Mouse (Mus musculus) liver, embryonic 11.5 days (tissue): ENCODE measurements around the gene Kpna7. TPM values are rescaled to one million over a fixed set of nuclear protein-coding genes. Genes with fewer than 3 reads are reported as not detected.
"Not testable (repeated sequence)": the region's sequence is repeated elsewhere in the genome, so short reads cannot be mapped to it uniquely, and the experiment has no call there.

ENCODE experiments used
- ATAC-seq: fragments of 200-750 bp; cut with Nextera tagmentation; replicated peaks from 2 replicates; pipeline ENCODE4 v1.8.0; 2017; ENCODE audit warnings: moderate number of reproducible peaks, mild to moderate bottlenecking, moderate TSS enrichment, moderate library complexity; ENCODE audit not compliant: low FRiP score
- DNase-seq: peaks from one replicate; pipeline ENCODE4 v3.0.0-alpha.2; 2017; ENCODE audit warnings: low spot score
- H3K27ac ChIP-seq: fragments of 300-500 bp; sonication (generic); 2 replicates; pipeline ENCODE4 v1.5.1; 2014; ENCODE audit warnings: mild to moderate bottlenecking, low read depth, low read length, control low read depth
- H3K27me3 ChIP-seq: fragments of 300-500 bp; sonication (generic); replicated peaks from 2 replicates; pipeline ENCODE4 v1.6.1; 2014; ENCODE audit warnings: low read length, mixed read lengths; ENCODE audit not compliant: control insufficient read depth, insufficient read depth
- H3K36me3 ChIP-seq: fragments of 300-500 bp; sonication (generic); 2 replicates; pipeline ENCODE4 v1.6.1; 2014; ENCODE audit warnings: mild to moderate bottlenecking, low read length, moderate library complexity, mixed read lengths; ENCODE audit not compliant: control insufficient read depth, insufficient read depth
- H3K4me1 ChIP-seq: fragments of 300-500 bp; sonication (generic); replicated peaks from 2 replicates; pipeline ENCODE4 v1.6.1; 2014; ENCODE audit warnings: low read length, mixed read lengths; ENCODE audit not compliant: control insufficient read depth, insufficient read depth
- H3K4me2 ChIP-seq: fragments of 300-500 bp; sonication (generic); 2 replicates; pipeline ENCODE4 v1.6.1; 2014; ENCODE audit warnings: mild to moderate bottlenecking, control low read depth, moderate library complexity
- H3K4me3 ChIP-seq: fragments of 300-500 bp; sonication (generic); 2 replicates; pipeline ENCODE4 v1.5.1; 2014; ENCODE audit warnings: low read depth, low read length, control low read depth
- H3K9ac ChIP-seq: fragments of 300-500 bp; sonication (generic); 2 replicates; pipeline ENCODE4 v1.6.1; 2014; ENCODE audit warnings: low read depth, low read length, control low read depth
- H3K9me3 ChIP-seq: fragments of 300-500 bp; sonication (generic); 2 replicates; pipeline ENCODE4 v1.6.1; 2016; ENCODE audit warnings: low read length, inconsistent platforms, mixed read lengths; ENCODE audit not compliant: control insufficient read depth
- WGBS: fragments of 180-500 bp; shearing (Covaris S2); extraction: QIAGEN DNeasy Blood & Tissue Kit; methylation state at CpG from one replicate; pipeline ENCODE4 v1.1.7; 2014; 5-methylcytosine and 5-hydroxymethylcytosine counted together
- polyA plus RNA-seq: library from polyadenylated mRNA; unstranded; fragments of >200 nt; fragmentation: Nextera tagmentation; extraction: Ambion mirVana; gene quantifications from 2 replicates; pipeline ENCODE4 v1.2.1, GENCODE M21; 2014

The Kpna7 gene
- polyA plus RNA-seq, 1 experiment from 2014 or later = 0.27 TPM

DNA sequence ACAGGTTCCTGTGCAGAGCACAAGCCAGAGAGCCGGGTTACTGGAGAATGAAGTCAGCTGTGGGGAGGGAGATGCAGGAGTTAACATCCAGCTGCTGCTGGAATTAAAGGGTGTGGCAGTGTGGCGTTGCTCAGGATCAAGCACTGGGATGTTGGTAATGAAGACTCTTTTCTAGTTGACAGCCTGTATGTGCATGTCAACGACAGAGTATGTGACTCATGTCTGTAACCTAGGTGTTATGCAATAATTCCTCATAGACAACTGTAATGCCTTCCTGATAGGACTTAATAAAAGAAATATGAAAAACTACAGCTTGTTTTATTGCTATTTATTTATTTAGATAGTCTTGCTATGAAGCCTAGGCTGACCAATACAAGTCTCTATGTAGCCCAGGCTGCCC, 15.0 kb downstream of the Kpna7 start:
- Histone ChIP-seq H3K4me1 (no peaks in the 10 kb centered on the region), H3K4me3 (no peak overlapping the region), H3K36me3 (no peaks in the 10 kb centered on the region), H3K9me3 (no peaks in the 10 kb centered on the region), H3K4me2 (no peak overlapping the region), H3K9ac (no peak overlapping the region), H3K27me3 (0 out of 2 replicates have a peak, but pooled peaks cover 3% of the 10 kb centered on the region), H3K27ac (no peak overlapping the region)
- 63% methylated on average over 3 of the region's 3 CpGs for WGBS
- no peak for ATAC-seq
- DNase-seq = no peak

GRCm38 (mm10) chr5:145064765-145065340, 19.0 kb downstream of the Kpna7 start:
- Histone ChIP-seq H3K9me3 (no peaks in the 10 kb centered on the region), H3K4me1 (no peaks in the 10 kb centered on the region), H3K4me3 (no peak overlapping the region), H3K4me2 (no peak overlapping the region), H3K9ac (no peak overlapping the region), H3K36me3 (no peaks in the 10 kb centered on the region), H3K27me3 (no peaks in the 10 kb centered on the region), H3K27ac (no peak overlapping the region)
- no peak for ATAC-seq
- WGBS = 84% methylated on average over 1 of the region's 1 CpGs
- DNase-seq = no peak

DNA sequence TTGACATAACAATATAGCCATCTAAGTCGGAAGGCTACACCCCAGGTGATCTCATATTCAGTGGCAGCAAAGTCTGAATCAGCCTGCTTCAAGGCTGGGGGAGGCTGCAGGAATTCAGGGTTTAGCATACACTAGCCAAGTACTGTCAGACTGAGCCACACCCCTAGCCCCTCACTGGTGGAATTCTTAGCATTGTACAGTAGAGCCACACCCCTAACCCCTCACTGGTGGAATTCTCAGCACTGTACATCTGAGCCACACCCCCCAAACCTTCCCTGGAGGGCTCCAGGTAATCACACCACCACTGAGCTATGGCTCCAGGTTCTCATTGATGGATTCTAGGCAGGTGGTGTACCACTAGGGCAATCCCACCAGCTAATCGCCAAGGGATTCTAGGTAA, 24.3 kb downstream of the Kpna7 start:
- WGBS = 74% methylated on average over 2 of the region's 2 CpGs
- no peaks in the 10 kb centered on the region for H3K36me3 ChIP-seq
- no peaks in the 10 kb centered on the region for H3K27me3 ChIP-seq
- no peak overlapping the region for H3K27ac ChIP-seq
- ATAC-seq (no peak), DNase-seq (no peak)
- no peak overlapping the region for H3K9ac ChIP-seq
- no peaks in the 10 kb centered on the region for H3K4me1 ChIP-seq
- H3K4me3 ChIP-seq = no peak overlapping the region
- no peaks in the 10 kb centered on the region for H3K9me3 ChIP-seq
- no peak overlapping the region for H3K4me2 ChIP-seq

GRCm38 (mm10) chr5:145058722-145059121, 25.1 kb downstream of the Kpna7 start:
- H3K4me1 ChIP-seq = no peaks in the 10 kb centered on the region
- no peak overlapping the region for H3K27ac ChIP-seq
- ATAC-seq (no peak), DNase-seq (no peak)
- H3K27me3 ChIP-seq = no peaks in the 10 kb centered on the region
- no peak overlapping the region for H3K4me3 ChIP-seq
- whole genome bisulfite sequencing = 89% methylated on average over 7 of the region's 7 CpGs
- H3K9ac ChIP-seq = no peak overlapping the region
- no peaks in the 10 kb centered on the region for H3K36me3 ChIP-seq
- no peaks in the 10 kb centered on the region for H3K9me3 ChIP-seq
- no peak overlapping the region for H3K4me2 ChIP-seq

DNA sequence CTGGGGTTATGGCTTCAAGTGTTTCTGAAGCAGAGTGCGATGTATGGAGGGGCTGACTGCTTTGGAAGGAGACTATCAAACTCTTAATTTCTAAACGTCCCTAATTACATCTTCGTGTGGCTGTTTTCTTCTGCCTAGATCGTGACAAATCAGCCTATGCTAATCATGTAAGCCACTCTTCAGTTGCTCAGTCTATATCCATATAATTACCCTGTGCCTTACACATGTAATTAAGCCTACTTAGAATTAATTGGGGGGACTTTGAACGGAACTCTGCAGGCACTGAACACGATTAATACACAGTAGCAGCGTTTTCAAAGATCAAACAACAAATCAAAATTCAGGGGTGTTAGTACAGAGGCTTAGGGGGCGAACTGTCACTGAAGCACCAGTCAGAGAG, 25.9 kb downstream of the Kpna7 start:
- DNase-seq (no peak), ATAC-seq (no peak)
- H3K4me1 ChIP-seq = no peaks in the 10 kb centered on the region

DNA sequence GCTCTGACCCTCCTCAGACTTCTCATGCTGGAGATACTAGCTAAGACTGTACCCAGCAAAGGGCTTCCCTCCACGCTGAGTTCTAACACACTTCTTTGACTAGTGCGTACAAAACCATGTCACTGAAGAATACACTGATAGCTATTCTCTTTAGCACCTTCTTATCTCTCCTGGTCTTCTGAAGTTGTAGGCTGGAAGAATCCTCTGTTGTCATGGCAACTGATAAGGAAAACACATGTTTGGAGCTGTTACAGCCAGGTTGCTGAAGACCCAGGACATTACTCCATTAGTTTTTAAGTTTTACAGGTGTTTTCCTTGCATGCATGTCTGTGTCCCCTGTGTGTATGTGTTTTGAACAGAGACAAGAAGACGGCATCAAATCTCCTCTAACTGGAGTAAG, 29.6 kb downstream of the Kpna7 start:
- not testable (repeated sequence) for H3K27ac ChIP-seq

More for the DNA sequence above, 25.9 kb downstream of the Kpna7 start:
- H3K9ac ChIP-seq = no peak overlapping the region
- WGBS = 79% methylated on average over 8 of the region's 8 CpGs
- no peaks in the 10 kb centered on the region for H3K27me3 ChIP-seq
- H3K4me2 ChIP-seq = no peak overlapping the region
- H3K36me3 ChIP-seq = no peaks in the 10 kb centered on the region
- H3K4me3 ChIP-seq = no peak overlapping the region
- H3K27ac ChIP-seq = no peak overlapping the region
- no peaks in the 10 kb centered on the region for H3K9me3 ChIP-seq

DNA sequence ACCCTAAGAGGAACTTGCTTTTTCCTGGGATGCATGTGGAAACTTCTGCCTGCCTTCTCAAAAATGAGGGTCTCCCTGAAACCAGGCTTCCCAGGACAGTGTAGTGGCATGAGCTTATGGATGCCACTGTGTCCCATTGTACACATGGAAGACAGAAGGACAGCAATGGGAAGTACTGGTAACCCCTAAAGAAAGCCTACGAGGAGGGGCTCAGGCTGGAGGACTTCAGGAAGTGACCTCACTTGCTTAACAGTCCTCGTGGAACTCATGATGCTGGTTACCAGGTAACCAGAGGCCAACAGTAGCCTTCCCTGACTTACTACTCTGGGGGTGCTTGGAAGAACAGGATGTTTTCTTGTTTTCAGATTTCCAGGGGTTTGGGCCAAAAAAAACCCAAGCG, 41.1 kb downstream of the Kpna7 start, which contains the start of gene 1700018F24Rik:
1700018F24Rik (plus strand) TSS at position 301 of the 400 bp plus-strand sequence.
- not testable (repeated sequence) for H3K9ac ChIP-seq, H3K9me3 ChIP-seq, H3K27ac ChIP-seq, DNase-seq, H3K4me2 ChIP-seq, ATAC-seq, H3K36me3 ChIP-seq, H3K4me3 ChIP-seq, H3K27me3 ChIP-seq, H3K4me1 ChIP-seq
- WGBS = 67% methylated on average over 3 of the region's 3 CpGs

More for the DNA sequence above, 29.6 kb downstream of the Kpna7 start:
- H3K9me3 ChIP-seq, H3K9ac ChIP-seq, H3K36me3 ChIP-seq, H3K27me3 ChIP-seq, H3K4me1 ChIP-seq, DNase-seq, H3K4me3 ChIP-seq, H3K4me2 ChIP-seq: not testable (repeated sequence)
- 34% methylated on average over 3 of the region's 3 CpGs for WGBS
- ATAC-seq = peak; percentile 74

DNA sequence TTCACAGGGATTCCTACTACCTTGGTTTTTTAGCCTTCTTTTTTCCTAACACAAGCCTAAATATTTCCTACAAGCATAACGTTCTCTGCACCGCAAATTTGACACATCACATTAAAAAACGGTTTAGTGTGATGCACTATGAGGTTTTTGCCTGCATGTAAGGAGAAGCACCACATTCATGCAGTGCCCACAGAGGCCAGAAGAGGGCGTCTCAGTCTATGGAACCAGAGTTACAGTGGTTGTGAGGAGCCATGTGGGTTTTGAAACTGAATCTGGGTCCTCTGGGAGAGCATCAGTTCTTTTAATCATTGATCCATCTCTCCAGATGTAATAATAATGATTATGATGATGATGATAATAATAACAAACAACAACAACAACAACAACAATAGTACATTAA, 42.2 kb downstream of the Kpna7 start:
- H3K9me3 ChIP-seq = no peaks in the 10 kb centered on the region
- no peaks in the 10 kb centered on the region for H3K36me3 ChIP-seq
- H3K27me3 ChIP-seq = no peaks in the 10 kb centered on the region
- no peak overlapping the region for H3K4me3 ChIP-seq
- no peak overlapping the region for H3K9ac ChIP-seq
- ATAC-seq (no peak), DNase-seq (peak; percentile 34)
- WGBS = 34% methylated on average over 4 of the region's 4 CpGs
- H3K27ac ChIP-seq = no peak overlapping the region
- H3K4me1 ChIP-seq = no peaks in the 10 kb centered on the region
- no peak overlapping the region for H3K4me2 ChIP-seq

GRCm38 (mm10) chr5:145032391-145032790, 51.4 kb downstream of the Kpna7 start, which contains the start of gene Gm4871:
Gene Gm4871 (minus strand): TSS chr5:145032754.
- not testable (repeated sequence) for H3K36me3 ChIP-seq, DNase-seq, H3K9ac ChIP-seq, H3K4me2 ChIP-seq, H3K27me3 ChIP-seq, H3K4me3 ChIP-seq, H3K9me3 ChIP-seq, H3K27ac ChIP-seq, ATAC-seq, H3K4me1 ChIP-seq
- WGBS = 72% methylated on average over 5 of the region's 5 CpGs
